Mouse (Mus musculus): ENCODE measurements around the gene Gm5724. TPM values are rescaled to one million over a fixed set of nuclear protein-coding genes. Genes with fewer than 3 reads are reported as not detected.

Gene Gm5724
- polyA plus RNA-seq (2014; fragmentation: Nextera tagmentation; extraction: Ambion mirVana), result not detected in 2 replicates

DNA sequence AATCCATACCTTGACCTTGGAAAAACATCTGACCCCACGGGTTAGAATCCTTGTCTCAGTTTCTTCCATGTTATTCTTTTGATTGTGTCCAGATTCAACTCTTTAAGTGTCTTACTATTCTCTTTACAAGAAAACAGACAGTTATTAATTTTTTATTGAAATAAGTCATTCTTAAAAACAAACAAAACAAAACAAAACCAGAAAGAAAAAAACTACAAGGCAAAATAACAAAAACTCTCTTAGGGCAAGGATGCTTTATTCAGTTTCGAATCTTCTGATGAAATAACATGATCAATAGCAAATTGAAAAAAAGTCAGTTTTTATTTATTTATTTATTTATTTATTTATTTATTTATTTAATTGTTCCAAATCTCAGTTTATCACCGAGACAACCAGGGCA is at the start of gene Gm5724:
Gene Gm5724 (minus strand): TSS at position 101 of the 400 bp plus-strand sequence.
- no peaks in the 10 kb centered on the region for H3K36me3 ChIP-seq (ENCODE audit: control insufficient read depth, insufficient read depth, low read length)
- no peak within 1 kb of the TSS for H3K4me3 ChIP-seq (ENCODE audit: low read depth, low read length)
- no peak within 1 kb of the TSS for H3K4me2 ChIP-seq (ENCODE audit: low read depth, low read length, severe bottlenecking)
- DNase-seq (ENCODE audit: low spot score) (no peak), ATAC-seq (replicated peaks; ENCODE audit: low FRiP score) (no peak)
- no peaks in the 10 kb centered on the region for H3K27me3 ChIP-seq (ENCODE audit: control insufficient read depth, insufficient read depth, low read length)
- no peak within 1 kb of the TSS for H3K27ac ChIP-seq (ENCODE audit: low read depth, low read length)
- no peak within 1 kb of the TSS for H3K9ac ChIP-seq (ENCODE audit: low read length)
- WGBS, result 89% methylated on average over 3 of the region's 3 CpGs
- H3K4me1 ChIP-seq (replicated peaks; ENCODE audit: control insufficient read depth, insufficient read depth, low read length), result no peaks in the 10 kb centered on the region
- no peaks in the 10 kb centered on the region for H3K9me3 ChIP-seq (ENCODE audit: control insufficient read depth, low read length)

DNA sequence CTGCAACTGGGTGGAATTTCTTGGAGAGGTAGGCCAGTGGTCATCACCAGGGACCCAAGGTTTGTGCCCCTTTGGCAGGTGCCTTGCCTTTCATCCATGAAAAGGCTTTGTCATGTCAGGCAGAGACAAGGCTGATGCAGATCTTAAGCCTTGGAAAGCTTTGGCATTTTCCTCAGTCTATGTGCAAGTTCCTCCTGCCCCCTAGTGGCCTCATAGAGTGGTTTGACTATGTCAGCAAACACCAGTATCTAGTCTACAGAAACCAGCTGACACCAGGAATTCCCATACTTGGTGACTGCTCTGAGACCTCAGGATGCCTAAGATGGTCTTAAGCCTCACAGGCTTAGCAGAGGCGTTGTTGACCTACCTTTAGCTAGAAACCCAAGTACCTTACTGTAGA is 24.2 kb upstream of the Gm5724 start:
- 12% methylated on average over 1 of the region's 1 CpGs for WGBS
- ATAC-seq (replicated peaks; ENCODE audit: low FRiP score) (peak; percentile 82), DNase-seq (ENCODE audit: low spot score) (peak; percentile 52)
- no peaks in the 10 kb centered on the region for H3K4me1 ChIP-seq (replicated peaks; ENCODE audit: control insufficient read depth, insufficient read depth, low read length)
- no peak overlapping the region for H3K4me3 ChIP-seq (ENCODE audit: low read depth, low read length)
- no peaks in the 10 kb centered on the region for H3K36me3 ChIP-seq (ENCODE audit: control insufficient read depth, insufficient read depth, low read length)
- H3K9me3 ChIP-seq (ENCODE audit: control insufficient read depth, low read length), result no peaks in the 10 kb centered on the region
- no peak overlapping the region for H3K9ac ChIP-seq (ENCODE audit: low read length)
- no peak overlapping the region for H3K4me2 ChIP-seq (ENCODE audit: low read depth, low read length, severe bottlenecking)
- H3K27me3 ChIP-seq (ENCODE audit: control insufficient read depth, insufficient read depth, low read length), result no peaks in the 10 kb centered on the region
- no peak overlapping the region for H3K27ac ChIP-seq (ENCODE audit: low read depth, low read length)

DNA sequence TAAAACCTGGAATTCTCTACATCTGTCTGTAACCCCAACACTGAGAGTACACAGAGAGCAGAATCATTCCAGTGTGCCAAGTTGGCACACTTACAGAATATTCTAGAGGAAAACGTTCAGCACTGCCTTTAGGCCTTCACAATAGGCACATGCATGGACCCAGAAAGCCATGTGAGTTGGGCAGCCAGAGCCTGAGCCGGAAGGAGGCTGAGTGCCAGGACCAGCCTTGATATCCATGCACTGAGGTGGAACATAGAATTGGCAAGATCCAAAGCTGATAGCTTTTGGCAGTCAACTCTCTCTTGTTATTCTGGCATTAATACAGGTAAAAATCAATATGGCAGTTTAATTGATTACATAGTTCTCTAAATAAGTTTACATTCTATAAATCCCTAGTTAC is 866 bp upstream of the Gm5724 start:
- Histone ChIP-seq H3K9me3 (ENCODE audit: control insufficient read depth, low read length) (no peaks in the 10 kb centered on the region), H3K36me3 (ENCODE audit: control insufficient read depth, insufficient read depth, low read length) (no peaks in the 10 kb centered on the region), H3K4me2 (ENCODE audit: low read depth, low read length, severe bottlenecking) (no peak overlapping the region), H3K27ac (ENCODE audit: low read depth, low read length) (no peak overlapping the region), H3K9ac (ENCODE audit: low read length) (no peak overlapping the region), H3K4me1 (replicated peaks; ENCODE audit: control insufficient read depth, insufficient read depth, low read length) (no peaks in the 10 kb centered on the region), H3K4me3 (ENCODE audit: low read depth, low read length) (no peak overlapping the region), H3K27me3 (ENCODE audit: control insufficient read depth, insufficient read depth, low read length) (no peaks in the 10 kb centered on the region)
- ATAC-seq (replicated peaks; ENCODE audit: low FRiP score) (no peak), DNase-seq (ENCODE audit: low spot score) (no peak)
- 85% methylated on average over 2 of the region's 2 CpGs for WGBS

DNA sequence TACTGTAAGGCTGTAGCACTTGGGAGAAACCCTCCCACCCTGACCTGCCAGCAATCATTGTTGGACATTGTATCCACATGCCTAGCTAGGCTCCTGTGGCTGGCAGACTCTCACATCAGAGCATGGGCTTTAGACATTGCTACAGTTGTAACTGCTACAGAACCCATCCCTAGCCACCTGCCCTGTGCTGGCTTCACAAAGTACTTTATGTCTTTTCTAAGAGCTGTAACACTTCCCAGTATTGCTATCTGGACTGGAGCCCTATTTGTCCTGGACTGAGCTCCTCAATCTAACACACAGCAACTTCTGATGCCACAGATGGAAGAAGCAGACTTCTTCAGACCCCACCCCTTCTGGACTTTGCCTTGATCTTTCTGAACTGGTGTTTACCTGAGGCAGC is 82.4 kb downstream of the Gm5724 start:
- Histone ChIP-seq H3K4me1 (replicated peaks; ENCODE audit: control insufficient read depth, insufficient read depth, low read length) (no peaks in the 10 kb centered on the region), H3K9ac (ENCODE audit: low read length) (no peak overlapping the region), H3K4me3 (ENCODE audit: low read depth, low read length) (no peak overlapping the region), H3K27ac (ENCODE audit: low read depth, low read length) (no peak overlapping the region), H3K27me3 (ENCODE audit: control insufficient read depth, insufficient read depth, low read length) (no peaks in the 10 kb centered on the region), H3K4me2 (ENCODE audit: low read depth, low read length, severe bottlenecking) (no peak overlapping the region), H3K9me3 (ENCODE audit: control insufficient read depth, low read length) (no peaks in the 10 kb centered on the region), H3K36me3 (ENCODE audit: control insufficient read depth, insufficient read depth, low read length) (no peaks in the 10 kb centered on the region)
- no peak for ATAC-seq (replicated peaks; ENCODE audit: low FRiP score)
- no peak for DNase-seq (ENCODE audit: low spot score)

DNA sequence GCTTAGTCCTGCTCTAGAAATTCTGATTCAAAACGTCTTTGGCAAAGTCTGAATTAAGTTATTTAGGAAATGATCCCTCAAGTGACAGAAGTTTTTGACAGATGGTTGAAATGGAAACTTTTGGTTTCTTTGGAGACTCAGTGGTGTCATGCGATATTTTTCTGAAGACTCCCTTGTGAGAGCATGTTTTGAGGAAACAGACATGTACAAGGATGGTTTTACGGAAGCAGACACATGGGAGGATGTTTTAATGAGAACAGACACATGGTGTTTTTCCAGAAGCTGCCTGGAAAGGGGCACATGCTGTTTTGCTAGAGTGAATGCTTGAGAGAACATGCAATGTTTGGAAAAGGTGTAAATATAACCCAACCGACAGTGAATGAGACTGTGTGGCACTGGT is 86.6 kb downstream of the Gm5724 start:
- H3K4me3 ChIP-seq (ENCODE audit: low read depth, low read length), result no peak overlapping the region

More for the DNA sequence above, 86.6 kb downstream of the Gm5724 start:
- H3K27ac ChIP-seq (ENCODE audit: low read depth, low read length), result no peak overlapping the region
- no peak overlapping the region for H3K9ac ChIP-seq (ENCODE audit: low read length)
- no peaks in the 10 kb centered on the region for H3K36me3 ChIP-seq (ENCODE audit: control insufficient read depth, insufficient read depth, low read length)
- 82% methylated on average over 4 of the region's 4 CpGs for WGBS
- DNase-seq (ENCODE audit: low spot score), result no peak
- H3K27me3 ChIP-seq (ENCODE audit: control insufficient read depth, insufficient read depth, low read length), result no peaks in the 10 kb centered on the region
- ATAC-seq (replicated peaks; ENCODE audit: low FRiP score), result no peak
- no peak overlapping the region for H3K4me2 ChIP-seq (ENCODE audit: low read depth, low read length, severe bottlenecking)
- no peaks in the 10 kb centered on the region for H3K4me1 ChIP-seq (replicated peaks; ENCODE audit: control insufficient read depth, insufficient read depth, low read length)
- no peaks in the 10 kb centered on the region for H3K9me3 ChIP-seq (ENCODE audit: control insufficient read depth, low read length)

Other genes starting within 250 kb of the Gm5724 start
- gene Slco1c1, start 249.4 kb downstream of the Gm5724 start, polyA plus RNA-seq (2014; fragmentation: Nextera tagmentation; extraction: Ambion mirVana), result 0.39 and 1.1 TPM in 2 replicates
- gene Slco1b2, start 144.3 kb downstream of the Gm5724 start, polyA plus RNA-seq (2014; fragmentation: Nextera tagmentation; extraction: Ambion mirVana), result not detected in 2 replicates
- not detected in 2 replicates for gene Slco1a4, start 82.4 kb upstream of the Gm5724 start, polyA plus RNA-seq (2014; fragmentation: Nextera tagmentation; extraction: Ambion mirVana)
- gene Slco1a1, start 173.2 kb upstream of the Gm5724 start, polyA plus RNA-seq (2014; fragmentation: Nextera tagmentation; extraction: Ambion mirVana), result not detected in 2 replicates
- not detected in 2 replicates for gene Gm6614, start 237.6 kb upstream of the Gm5724 start, polyA plus RNA-seq (2014; fragmentation: Nextera tagmentation; extraction: Ambion mirVana)

All from forebrain, embryonic 11.5 days (tissue).